Mouse (Mus musculus): ENCODE data around the gene Kdm4b. TPM values are rescaled to one million over a fixed set of nuclear protein-coding genes. Genes with fewer than 3 reads are reported as not detected.
A peak's percentile ranks its signal among the peaks of the same experiment; 100 is the strongest.

Kdm4b gene
- polyA plus RNA-seq, 1 experiment from 2014 or later: 63.4 TPM

- H3K27me3 ChIP-seq: no peaks in the 10 kb centered on the region
- no peak overlapping the region for H3K9ac ChIP-seq
- H3K27ac ChIP-seq: no peak overlapping the region
- no peak overlapping the region for H3K4me3 ChIP-seq (replicated peaks)
- 0 out of 2 replicates have a peak, but pooled peaks cover 14% of the 10 kb centered on the region for H3K4me1 ChIP-seq
- peaks cover 78% of the 10 kb centered on the region for H3K36me3 ChIP-seq (replicated peaks)
- WGBS: 83% methylated on average over 3 of the region's 3 CpGs
- H3K4me2 ChIP-seq: no peak overlapping the region
- no peak for ATAC-seq (ENCODE audit: low FRiP score)
- no peaks in the 10 kb centered on the region for H3K9me3 ChIP-seq
Observed at GRCm38 (mm10) chr17:56359183-56359725, 33.4 kb downstream of the Kdm4b start.

- Histone ChIP-seq H3K4me1 (0 out of 2 replicates have a peak, but pooled peaks cover 14% of the 10 kb centered on the region), H3K9ac (no peak overlapping the region), H3K27me3 (no peaks in the 10 kb centered on the region), H3K27ac (peak overlapping the region; percentile 59; the same call in 1 of the 2 replicates), H3K4me3 (replicated peaks) (no peak overlapping the region), H3K36me3 (replicated peaks) (peaks cover 75% of the 10 kb centered on the region), H3K4me2 (no peak overlapping the region), H3K9me3 (no peaks in the 10 kb centered on the region)
- ATAC-seq (ENCODE audit: low FRiP score): no peak
- WGBS: 92% methylated on average over 1 of the region's 1 CpGs
Observed at GRCm38 (mm10) chr17:56359864-56360263, 34.0 kb downstream of the Kdm4b start.

GRCm38 (mm10) chr17:56360451-56360850 is 34.6 kb downstream of the Kdm4b start:
- Histone ChIP-seq H3K9ac (no peak overlapping the region), H3K36me3 (replicated peaks) (peaks cover 75% of the 10 kb centered on the region), H3K4me3 (replicated peaks) (no peak overlapping the region), H3K9me3 (no peaks in the 10 kb centered on the region), H3K4me1 (0 out of 2 replicates have a peak, but pooled peaks cover 15% of the 10 kb centered on the region), H3K27me3 (no peaks in the 10 kb centered on the region), H3K27ac (peak overlapping the region; percentile 59), H3K4me2 (no peak overlapping the region)
- ATAC-seq (ENCODE audit: low FRiP score): 0 out of 2 replicates have a peak, but pooled peaks have one; percentile 24
- 53% methylated on average over 8 of the region's 8 CpGs for WGBS

- no peak for ATAC-seq (ENCODE audit: low FRiP score)
Observed at GRCm38 (mm10) chr17:56361542-56361941, 35.7 kb downstream of the Kdm4b start.

GRCm38 (mm10) chr17:56365791-56366673 is 40.2 kb downstream of the Kdm4b start:
- Histone ChIP-seq H3K9me3 (no peaks in the 10 kb centered on the region), H3K4me1 (peaks cover 22% of the 10 kb centered on the region), H3K4me3 (replicated peaks) (no peak overlapping the region), H3K4me2 (no peak overlapping the region), H3K27ac (peak overlapping the region; percentile 59), H3K9ac (no peak overlapping the region), H3K27me3 (no peaks in the 10 kb centered on the region), H3K36me3 (replicated peaks) (peaks cover 66% of the 10 kb centered on the region)
- no peak for ATAC-seq (ENCODE audit: low FRiP score)
- WGBS: 71% methylated on average over 7 of the region's 7 CpGs

More at GRCm38 (mm10) chr17:56361542-56361941, 35.7 kb downstream of the Kdm4b start:
- H3K27ac ChIP-seq: no peak overlapping the region
- no peaks in the 10 kb centered on the region for H3K9me3 ChIP-seq
- H3K9ac ChIP-seq: no peak overlapping the region
- WGBS: 86% methylated on average over 2 of the region's 2 CpGs
- H3K4me3 ChIP-seq (replicated peaks): no peak overlapping the region
- H3K27me3 ChIP-seq: no peaks in the 10 kb centered on the region
- no peak overlapping the region for H3K4me2 ChIP-seq
- peaks cover 65% of the 10 kb centered on the region for H3K36me3 ChIP-seq (replicated peaks)
- peaks cover 21% of the 10 kb centered on the region for H3K4me1 ChIP-seq

- peaks cover 17% of the 10 kb centered on the region for H3K4me1 ChIP-seq
- H3K4me3 ChIP-seq (replicated peaks): no peak overlapping the region
- H3K36me3 ChIP-seq (replicated peaks): peaks cover 61% of the 10 kb centered on the region
- ATAC-seq (ENCODE audit: low FRiP score): no peak
- H3K9ac ChIP-seq: no peak overlapping the region
- H3K9me3 ChIP-seq: no peaks in the 10 kb centered on the region
- 87% methylated on average over 6 of the region's 6 CpGs for WGBS
- H3K27ac ChIP-seq: no peak overlapping the region
- no peak overlapping the region for H3K4me2 ChIP-seq
- no peaks in the 10 kb centered on the region for H3K27me3 ChIP-seq
Observed at GRCm38 (mm10) chr17:56368291-56368790, 42.5 kb downstream of the Kdm4b start.

GRCm38 (mm10) chr17:56370090-56370489 is 44.2 kb downstream of the Kdm4b start:
- H3K36me3 ChIP-seq (replicated peaks): peaks cover 62% of the 10 kb centered on the region
- H3K4me3 ChIP-seq (replicated peaks): no peak overlapping the region

GRCm38 (mm10) chr17:56371029-56371660 is 45.3 kb downstream of the Kdm4b start:
- Histone ChIP-seq H3K36me3 (replicated peaks) (peaks cover 67% of the 10 kb centered on the region), H3K9ac (no peak overlapping the region), H3K9me3 (no peaks in the 10 kb centered on the region), H3K27me3 (no peaks in the 10 kb centered on the region), H3K4me3 (replicated peaks) (no peak overlapping the region), H3K4me1 (peaks cover 14% of the 10 kb centered on the region), H3K27ac (no peak overlapping the region), H3K4me2 (no peak overlapping the region)
- whole genome bisulfite sequencing: 66% methylated on average over 15 of the region's 15 CpGs
- no peak for ATAC-seq (ENCODE audit: low FRiP score)

More at GRCm38 (mm10) chr17:56370090-56370489, 44.2 kb downstream of the Kdm4b start:
- Histone ChIP-seq H3K4me1 (peaks cover 21% of the 10 kb centered on the region), H3K9ac (no peak overlapping the region), H3K4me2 (no peak overlapping the region), H3K9me3 (no peaks in the 10 kb centered on the region), H3K27me3 (no peaks in the 10 kb centered on the region), H3K27ac (no peak overlapping the region)
- ATAC-seq (ENCODE audit: low FRiP score): no peak
- WGBS: 90% methylated on average over 3 of the region's 3 CpGs

- peaks cover 77% of the 10 kb centered on the region for H3K36me3 ChIP-seq (replicated peaks)
- H3K4me1 ChIP-seq: peaks cover 14% of the 10 kb centered on the region; the same call in 1 of the 2 replicates
- no peak overlapping the region for H3K27ac ChIP-seq
- no peaks in the 10 kb centered on the region for H3K27me3 ChIP-seq
- H3K4me2 ChIP-seq: no peak overlapping the region
- no peak for ATAC-seq (ENCODE audit: low FRiP score)
- no peak overlapping the region for H3K9ac ChIP-seq
- no peak overlapping the region for H3K4me3 ChIP-seq (replicated peaks)
- no peaks in the 10 kb centered on the region for H3K9me3 ChIP-seq
- 73% methylated on average over 4 of the region's 4 CpGs for WGBS
Observed at GRCm38 (mm10) chr17:56372109-56372508, 46.2 kb downstream of the Kdm4b start.

- no peak overlapping the region for H3K4me3 ChIP-seq (replicated peaks)
- WGBS: 78% methylated on average over 17 of the region's 17 CpGs
- H3K36me3 ChIP-seq (replicated peaks): peaks cover 81% of the 10 kb centered on the region
- H3K9ac ChIP-seq: no peak overlapping the region
- peak overlapping the region; percentile 63 for H3K27ac ChIP-seq
- peaks cover 6% of the 10 kb centered on the region; the same call in 1 of the 2 replicates for H3K4me1 ChIP-seq
- H3K27me3 ChIP-seq: no peaks in the 10 kb centered on the region
- no peak overlapping the region for H3K4me2 ChIP-seq
- no peaks in the 10 kb centered on the region for H3K9me3 ChIP-seq
- no peak for ATAC-seq (ENCODE audit: low FRiP score)
Observed at GRCm38 (mm10) chr17:56373136-56374034, 47.5 kb downstream of the Kdm4b start.

GRCm38 (mm10) chr17:56374851-56375250 is 49.0 kb downstream of the Kdm4b start:
- Histone ChIP-seq H3K4me3 (replicated peaks) (no peak overlapping the region), H3K4me1 (peaks cover 4% of the 10 kb centered on the region; the same call in 1 of the 2 replicates), H3K9ac (no peak overlapping the region), H3K27me3 (no peaks in the 10 kb centered on the region), H3K36me3 (replicated peaks) (peaks cover 81% of the 10 kb centered on the region), H3K9me3 (no peaks in the 10 kb centered on the region), H3K4me2 (no peak overlapping the region), H3K27ac (no peak overlapping the region)
- WGBS: 100% methylated on average over 1 of the region's 1 CpGs
- ATAC-seq (ENCODE audit: low FRiP score): no peak
